Mouse (Mus musculus): ENCODE measurements around the gene H2-Ab1. TPM values are rescaled to one million over a fixed set of nuclear protein-coding genes. Genes with fewer than 3 reads are reported as not detected.
A peak's percentile ranks its signal among the peaks of the same experiment; 100 is the strongest.

The H2-Ab1 gene
- polyA plus RNA-seq, 1 experiment from 2014 or later = 145 TPM

GRCm38 (mm10) chr17:34281836-34282235, 24.3 kb downstream of the H2-Ab1 start:
- no peak overlapping the region for H3K4me3 ChIP-seq (ENCODE audit: inconsistent target)
- H3K36me3 ChIP-seq (ENCODE audit: inconsistent target) = no peaks in the 10 kb centered on the region
- H3K27ac ChIP-seq = no peak overlapping the region
- no peaks in the 10 kb centered on the region for H3K79me2 ChIP-seq (ENCODE audit: inconsistent target)
- WGBS (ENCODE audit: missing documents) = 73% methylated on average over 1 of the region's 1 CpGs

- 98% methylated on average over 4 of the region's 4 CpGs for WGBS (ENCODE audit: missing documents)
- Histone ChIP-seq H3K79me2 (ENCODE audit: inconsistent target) (no peaks in the 10 kb centered on the region), H3K27ac (no peak overlapping the region), H3K4me3 (ENCODE audit: inconsistent target) (no peak overlapping the region), H3K36me3 (ENCODE audit: inconsistent target) (no peaks in the 10 kb centered on the region)
Observed at GRCm38 (mm10) chr17:34285371-34285770, 27.9 kb downstream of the H2-Ab1 start.

GRCm38 (mm10) chr17:34285848-34286247, 28.4 kb downstream of the H2-Ab1 start:
- Histone ChIP-seq H3K36me3 (ENCODE audit: inconsistent target) (no peaks in the 10 kb centered on the region), H3K4me3 (ENCODE audit: inconsistent target) (no peak overlapping the region), H3K27ac (no peak overlapping the region), H3K79me2 (ENCODE audit: inconsistent target) (no peaks in the 10 kb centered on the region)
- 75% methylated on average over 4 of the region's 4 CpGs for WGBS (ENCODE audit: missing documents)

GRCm38 (mm10) chr17:34286501-34286900, 29.0 kb downstream of the H2-Ab1 start:
- H3K79me2 ChIP-seq (ENCODE audit: inconsistent target) = no peaks in the 10 kb centered on the region
- no peak overlapping the region for H3K27ac ChIP-seq
- no peaks in the 10 kb centered on the region for H3K36me3 ChIP-seq (ENCODE audit: inconsistent target)
- no peak overlapping the region for H3K4me3 ChIP-seq (ENCODE audit: inconsistent target)
- WGBS (ENCODE audit: missing documents) = 35% methylated on average over 5 of the region's 5 CpGs

GRCm38 (mm10) chr17:34286999-34287398, 29.5 kb downstream of the H2-Ab1 start:
- H3K27ac ChIP-seq = no peak overlapping the region

GRCm38 (mm10) chr17:34287648-34288047, 30.2 kb downstream of the H2-Ab1 start, which contains the start of gene H2-Aa:
Gene H2-Aa, minus strand, starts transcription at chr17:34287823.
- no peaks in the 10 kb centered on the region for H3K79me2 ChIP-seq (ENCODE audit: inconsistent target)

More at GRCm38 (mm10) chr17:34286999-34287398, 29.5 kb downstream of the H2-Ab1 start:
- WGBS (ENCODE audit: missing documents) = 33% methylated on average over 6 of the region's 6 CpGs
- no peak overlapping the region for H3K4me3 ChIP-seq (ENCODE audit: inconsistent target)
- no peaks in the 10 kb centered on the region for H3K79me2 ChIP-seq (ENCODE audit: inconsistent target)
- no peaks in the 10 kb centered on the region for H3K36me3 ChIP-seq (ENCODE audit: inconsistent target)

GRCm38 (mm10) chr17:34288131-34288530, 30.6 kb downstream of the H2-Ab1 start:
- Histone ChIP-seq H3K79me2 (ENCODE audit: inconsistent target) (no peaks in the 10 kb centered on the region), H3K4me3 (ENCODE audit: inconsistent target) (no peak overlapping the region), H3K36me3 (ENCODE audit: inconsistent target) (no peaks in the 10 kb centered on the region), H3K27ac (no peak overlapping the region)
- 72% methylated on average over 3 of the region's 3 CpGs for WGBS (ENCODE audit: missing documents)

More at GRCm38 (mm10) chr17:34287648-34288047, 30.2 kb downstream of the H2-Ab1 start, which contains the start of gene H2-Aa:
- H3K27ac ChIP-seq = 0 out of 2 replicates have a peak within 1 kb of the TSS, but pooled peaks have one; percentile 1
- WGBS (ENCODE audit: missing documents) = 42% methylated on average over 7 of the region's 8 CpGs
- no peaks in the 10 kb centered on the region for H3K36me3 ChIP-seq (ENCODE audit: inconsistent target)
- no peak within 1 kb of the TSS for H3K4me3 ChIP-seq (ENCODE audit: inconsistent target)

GRCm38 (mm10) chr17:34291609-34292008, 34.1 kb downstream of the H2-Ab1 start:
- no peaks in the 10 kb centered on the region for H3K79me2 ChIP-seq (ENCODE audit: inconsistent target)
- WGBS (ENCODE audit: missing documents) = 19% methylated on average over 8 of the region's 8 CpGs
- no peak overlapping the region for H3K27ac ChIP-seq
- no peaks in the 10 kb centered on the region for H3K36me3 ChIP-seq (ENCODE audit: inconsistent target)
- H3K4me3 ChIP-seq (ENCODE audit: inconsistent target) = no peak overlapping the region

- WGBS (ENCODE audit: missing documents) = 91% methylated on average over 4 of the region's 4 CpGs
- no peak overlapping the region for H3K4me3 ChIP-seq (ENCODE audit: inconsistent target)
- H3K36me3 ChIP-seq (ENCODE audit: inconsistent target) = no peaks in the 10 kb centered on the region
- H3K79me2 ChIP-seq (ENCODE audit: inconsistent target) = no peaks in the 10 kb centered on the region
- H3K27ac ChIP-seq = no peak overlapping the region
Observed at GRCm38 (mm10) chr17:34292570-34292969, 35.1 kb downstream of the H2-Ab1 start.

GRCm38 (mm10) chr17:34293533-34293932, 36.0 kb downstream of the H2-Ab1 start:
- H3K27ac ChIP-seq = no peak overlapping the region
- no peaks in the 10 kb centered on the region for H3K36me3 ChIP-seq (ENCODE audit: inconsistent target)
- H3K79me2 ChIP-seq (ENCODE audit: inconsistent target) = no peaks in the 10 kb centered on the region
- WGBS (ENCODE audit: missing documents) = 0% methylated on average over 2 of the region's 2 CpGs
- H3K4me3 ChIP-seq (ENCODE audit: inconsistent target) = no peak overlapping the region

GRCm38 (mm10) chr17:34294249-34294648, 36.8 kb downstream of the H2-Ab1 start:
- 96% methylated on average over 4 of the region's 4 CpGs for WGBS (ENCODE audit: missing documents)
- Histone ChIP-seq H3K4me3 (ENCODE audit: inconsistent target) (no peak overlapping the region), H3K79me2 (ENCODE audit: inconsistent target) (no peaks in the 10 kb centered on the region), H3K27ac (no peak overlapping the region), H3K36me3 (ENCODE audit: inconsistent target) (no peaks in the 10 kb centered on the region)

- no peak overlapping the region for H3K4me3 ChIP-seq (ENCODE audit: inconsistent target)
- no peaks in the 10 kb centered on the region for H3K36me3 ChIP-seq (ENCODE audit: inconsistent target)
- no peaks in the 10 kb centered on the region for H3K79me2 ChIP-seq (ENCODE audit: inconsistent target)
- H3K27ac ChIP-seq = no peak overlapping the region
Observed at GRCm38 (mm10) chr17:34295307-34295706, 37.8 kb downstream of the H2-Ab1 start.

- WGBS (ENCODE audit: missing documents) = 34% methylated on average over 23 of the region's 23 CpGs
- Histone ChIP-seq H3K79me2 (ENCODE audit: inconsistent target) (no peaks in the 10 kb centered on the region), H3K36me3 (ENCODE audit: inconsistent target) (no peaks in the 10 kb centered on the region), H3K27ac (no peak overlapping the region), H3K4me3 (ENCODE audit: inconsistent target) (no peak overlapping the region)
Observed at GRCm38 (mm10) chr17:34295891-34296794, 38.7 kb downstream of the H2-Ab1 start.

GRCm38 (mm10) chr17:34299356-34299755, 41.9 kb downstream of the H2-Ab1 start:
- H3K79me2 ChIP-seq (ENCODE audit: inconsistent target) = no peaks in the 10 kb centered on the region
- WGBS (ENCODE audit: missing documents) = 92% methylated on average over 2 of the region's 3 CpGs
- H3K4me3 ChIP-seq (ENCODE audit: inconsistent target) = no peak overlapping the region
- no peaks in the 10 kb centered on the region for H3K36me3 ChIP-seq (ENCODE audit: inconsistent target)
- H3K27ac ChIP-seq = no peak overlapping the region

GRCm38 (mm10) chr17:34300071-34300470, 42.6 kb downstream of the H2-Ab1 start:
- Histone ChIP-seq H3K4me3 (ENCODE audit: inconsistent target) (no peak overlapping the region), H3K27ac (no peak overlapping the region), H3K36me3 (ENCODE audit: inconsistent target) (no peaks in the 10 kb centered on the region), H3K79me2 (ENCODE audit: inconsistent target) (no peaks in the 10 kb centered on the region)
- WGBS (ENCODE audit: missing documents) = 92% methylated on average over 6 of the region's 8 CpGs

All from macrophage (primary cell).